Mouse (Mus musculus): ENCODE data around the gene Selenoh.

DNA sequence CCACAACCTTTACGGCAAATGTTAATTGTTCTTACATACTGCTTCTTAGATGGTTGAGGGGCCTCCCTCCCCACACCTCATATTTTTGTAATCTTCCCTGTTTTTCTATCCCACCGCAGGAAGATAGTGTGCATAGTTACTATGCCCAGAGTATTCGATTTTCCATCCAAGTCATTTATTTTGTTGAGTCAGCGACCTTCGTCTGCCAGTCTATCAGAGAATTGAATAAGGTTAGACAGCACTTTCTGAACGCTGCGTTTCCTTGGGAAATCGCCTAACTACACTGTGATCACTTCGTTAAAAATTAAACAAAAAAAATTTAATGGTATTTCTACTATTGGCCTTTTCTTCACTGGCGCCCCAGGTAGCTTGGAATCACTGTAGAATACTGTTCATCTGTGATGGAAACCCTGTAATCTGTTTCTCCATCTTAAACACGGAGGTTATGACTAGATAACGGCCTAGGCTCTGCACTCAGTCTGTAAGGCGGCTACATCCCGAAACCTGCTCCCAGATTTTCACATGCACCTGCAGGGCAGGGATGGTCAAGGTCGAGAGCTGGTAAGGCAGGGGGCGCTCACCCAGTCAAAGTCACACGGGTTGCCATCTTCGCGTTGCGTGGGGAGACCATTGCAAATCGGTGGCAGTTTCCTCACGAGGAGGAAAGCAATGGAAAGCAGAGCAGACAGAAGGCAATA lies 6.8 kb upstream of the Selenoh start:
- peak; percentile 65 for TF ChIP-seq CTCF (IDR thresholded peaks at IDR 0.05; ENCODE audit: low read depth)
- TF ChIP-seq EP300 (IDR thresholded peaks at IDR 0.05; ENCODE audit: low read depth) = no peak

Measured in liver, postnatal 0 days (tissue).